Mouse (Mus musculus) liver (tissue): ENCODE measurements around the gene Btg2.
A peak's percentile ranks its signal among the peaks of the same experiment; 100 is the strongest.

Experiments
- DNase-seq: peaks from one replicate; pipeline ENCODE4 v3.0.0-alpha.2; 2020; ENCODE audit warnings: mixed read lengths

The Btg2 gene

DNA sequence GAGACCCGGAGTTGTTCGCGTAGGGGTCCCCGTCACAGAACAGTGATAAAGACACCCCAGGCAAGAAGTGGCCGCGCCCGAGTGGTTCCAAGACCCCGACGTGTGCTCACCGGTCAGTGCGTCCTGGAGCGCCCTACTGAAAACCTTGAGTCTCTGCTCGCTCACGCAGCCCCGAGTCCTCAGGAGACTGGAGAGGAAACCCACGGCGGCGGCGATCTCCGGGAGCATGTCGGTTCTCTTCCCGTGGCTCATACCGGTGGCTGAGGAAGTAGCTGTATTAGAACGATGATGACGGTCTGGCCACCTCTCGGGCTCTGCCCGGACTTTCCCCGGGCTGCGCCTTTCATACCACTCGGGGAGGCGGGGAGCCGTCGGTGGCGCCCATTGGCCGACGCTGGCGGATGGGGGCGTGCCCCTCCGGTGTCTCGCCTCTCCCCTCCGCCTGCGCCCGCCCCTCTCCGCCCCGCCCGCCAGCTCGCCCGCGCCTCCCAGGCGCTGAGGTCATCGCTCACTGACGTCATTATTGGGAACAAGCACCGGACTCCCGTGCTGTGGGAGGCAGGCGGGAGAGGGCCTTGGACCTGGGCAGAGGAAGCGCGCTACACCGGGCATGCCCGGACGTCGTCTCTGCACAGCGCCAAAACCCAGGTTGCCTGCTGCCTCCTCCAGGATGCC is at the start of gene Btg2:
Btg2 (minus strand) TSS at position 319 of the 675 bp plus-strand sequence.
- DNase-seq, result peak; percentile 99

- peak; percentile 63 for DNase-seq
These were observed 43.3 kb upstream of the Btg2 start for GRCm38 (mm10) chr1:134122195-134122594.

DNA sequence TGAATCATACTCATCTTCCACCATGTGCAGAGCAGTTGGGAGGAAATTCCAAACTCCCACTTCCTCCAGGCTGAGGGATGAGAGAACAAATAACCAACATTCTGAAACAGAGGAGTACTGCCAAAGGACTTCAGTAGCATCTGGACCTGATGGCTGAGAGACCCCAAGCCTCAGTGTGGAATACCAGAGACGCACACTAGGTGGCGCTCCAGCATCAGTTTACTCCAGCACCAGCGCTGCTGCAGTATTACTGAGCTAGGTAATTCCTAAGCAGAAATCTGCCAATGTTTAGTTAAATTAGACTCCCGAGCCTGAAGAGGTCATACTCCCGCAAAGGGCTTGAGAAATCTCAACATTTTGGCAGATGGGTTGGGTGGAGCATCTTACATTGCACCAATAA is 41.3 kb upstream of the Btg2 start:
- DNase-seq, result peak; percentile 82

- no peak for DNase-seq
These were observed 38.2 kb upstream of the Btg2 start for GRCm38 (mm10) chr1:134117110-134117509.

DNA sequence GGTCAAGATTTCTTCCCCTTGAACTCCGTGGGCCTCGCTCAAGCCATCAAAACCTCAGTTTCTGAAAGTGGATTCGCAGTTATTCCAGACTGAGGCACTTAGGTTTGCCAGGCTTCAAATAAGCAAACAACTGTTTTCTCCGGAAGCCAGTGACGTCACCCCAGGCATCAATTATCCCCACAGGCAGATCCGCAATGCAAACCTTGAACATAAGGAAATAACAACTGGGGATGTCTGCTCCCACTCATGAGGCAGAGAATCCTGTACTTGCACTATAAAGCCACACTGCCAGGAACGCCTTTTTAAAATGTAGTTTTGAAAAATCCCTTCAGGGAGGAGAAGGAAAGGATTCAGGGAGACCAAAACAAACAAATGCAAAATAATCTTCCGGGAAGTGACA is 36.5 kb upstream of the Btg2 start:
- DNase-seq, result no peak

DNA sequence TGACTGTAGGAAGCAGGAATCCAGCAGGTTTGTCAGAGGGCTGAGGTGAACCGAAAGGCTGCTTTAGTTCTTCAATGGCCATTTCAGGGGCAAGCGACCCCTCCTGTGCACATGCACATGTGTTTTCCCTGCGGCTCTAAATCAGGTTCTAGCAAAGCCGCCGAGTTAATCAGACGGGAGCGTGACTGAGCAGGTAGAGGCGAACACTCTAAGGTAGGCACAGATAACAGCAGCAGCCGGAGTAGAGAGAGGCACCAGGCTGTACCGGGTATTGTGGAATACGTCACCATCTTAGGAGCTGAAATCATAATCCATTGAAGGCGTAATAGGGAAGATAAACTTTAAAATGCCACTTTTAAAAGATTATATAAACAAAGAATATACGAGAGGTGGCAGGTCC is 35.8 kb upstream of the Btg2 start:
- no peak for DNase-seq

DNA sequence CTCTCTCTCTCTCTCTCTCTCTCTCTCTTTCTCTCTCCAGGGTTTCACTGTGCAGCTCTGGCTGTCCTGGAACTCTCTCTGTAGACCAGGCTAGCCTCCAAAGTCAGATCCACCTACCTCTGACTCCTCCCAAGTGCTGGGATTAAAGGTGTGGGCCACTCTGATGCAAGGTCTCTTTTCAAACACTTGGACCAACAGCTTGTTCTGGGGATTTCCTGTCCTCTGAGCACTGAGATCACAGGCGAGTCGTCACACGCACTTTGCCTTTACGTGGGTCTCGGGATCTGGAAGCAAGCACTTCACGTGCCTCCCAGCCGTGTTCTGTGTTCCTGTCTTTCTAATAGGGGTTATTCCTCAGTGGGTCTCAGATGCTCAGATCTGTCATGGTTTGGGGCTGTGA is 35.1 kb upstream of the Btg2 start:
- DNase-seq, result no peak

GRCm38 (mm10) chr1:134113560-134113959 is 34.6 kb upstream of the Btg2 start:
- no peak for DNase-seq

GRCm38 (mm10) chr1:134110979-134111378 is 32.1 kb upstream of the Btg2 start, which contains the start of gene Chit1:
TSS of gene Chit1 (plus strand) at chr1:134111242.
- DNase-seq, result peak; percentile 67

DNA sequence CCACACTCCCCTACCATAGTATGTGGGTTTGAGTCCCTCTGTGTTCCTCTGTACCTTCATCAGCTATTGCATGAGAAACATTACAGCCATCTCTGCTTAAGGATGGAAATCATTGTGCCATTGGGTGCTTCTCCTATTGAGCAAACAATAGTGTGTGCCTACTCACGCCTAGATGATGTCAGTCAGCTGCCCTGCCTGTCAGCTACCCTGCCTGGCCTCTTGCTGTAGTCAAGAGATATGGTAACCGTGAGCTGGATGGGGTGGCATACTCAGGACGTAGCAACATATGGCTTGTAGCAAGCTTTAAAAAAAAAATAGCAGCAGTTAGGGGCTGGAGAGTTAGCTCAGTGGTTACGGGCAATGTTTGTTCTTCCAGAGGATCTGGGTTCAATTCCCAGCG is 31.5 kb upstream of the Btg2 start:
- DNase-seq, result peak; percentile 80

GRCm38 (mm10) chr1:134110015-134110414 is 31.1 kb upstream of the Btg2 start:
- no peak for DNase-seq

DNA sequence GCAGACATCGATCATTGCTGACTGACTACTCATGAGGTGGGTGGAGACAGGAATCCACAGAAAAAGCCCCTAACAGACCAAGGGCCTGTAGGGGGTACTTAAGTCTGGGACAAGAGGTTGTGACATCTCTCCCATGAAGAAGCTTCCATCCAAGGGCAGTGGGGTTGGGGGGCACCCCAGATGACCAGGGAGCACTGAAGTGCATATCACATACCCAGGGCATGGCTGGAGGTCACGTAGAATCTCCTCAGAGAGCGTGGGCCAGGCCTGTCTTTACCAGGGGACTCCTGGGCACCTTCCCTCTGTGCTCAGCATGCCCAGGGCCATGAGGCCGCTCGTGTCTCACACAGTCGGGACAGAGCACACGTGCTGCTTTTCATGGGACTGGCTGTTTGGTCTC is 28.9 kb upstream of the Btg2 start:
- DNase-seq, result no peak

DNA sequence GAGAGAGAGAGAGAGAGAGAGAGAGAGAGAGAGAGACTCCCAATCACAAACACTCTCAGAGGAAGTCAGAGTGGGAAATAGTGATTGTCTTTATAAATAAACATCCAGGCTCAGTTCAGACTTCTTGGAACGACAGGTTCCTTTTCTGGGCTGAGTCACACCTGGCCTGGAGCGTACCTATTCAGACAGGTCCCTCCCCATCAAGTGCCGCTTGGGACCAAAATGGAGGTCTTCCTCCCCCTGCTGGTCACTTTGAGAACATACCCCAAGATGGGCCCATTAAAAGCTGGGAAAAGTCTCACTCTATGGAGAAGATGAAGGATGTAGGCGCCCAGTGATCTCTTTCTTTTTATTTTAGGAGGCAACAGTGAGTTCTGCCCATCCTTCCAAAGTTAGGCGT is 27.8 kb upstream of the Btg2 start:
- peak; percentile 72 for DNase-seq

- no peak for DNase-seq
These were observed 27.0 kb upstream of the Btg2 start for GRCm38 (mm10) chr1:134105764-134106430.

- no peak for DNase-seq
These were observed 26.3 kb upstream of the Btg2 start for GRCm38 (mm10) chr1:134105043-134105763.

DNA sequence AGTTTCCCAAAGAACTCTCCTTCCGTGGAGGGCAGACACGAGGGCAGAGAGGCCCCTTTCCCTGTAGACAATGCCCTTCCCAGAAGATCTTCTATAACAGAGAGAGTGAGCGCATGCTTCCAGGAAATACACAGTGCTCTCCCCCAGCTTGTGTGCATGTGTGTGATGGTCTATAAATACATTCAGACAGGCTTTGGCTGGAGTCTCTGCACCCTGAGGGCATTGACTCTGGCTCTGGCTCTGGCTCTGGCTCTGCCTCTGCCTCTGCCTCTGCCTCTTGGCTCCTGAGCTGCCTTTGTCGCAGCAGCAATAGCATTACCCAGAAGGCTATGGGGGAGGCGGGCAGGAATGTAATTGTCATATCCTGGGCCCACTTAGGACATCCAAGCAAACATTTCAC is 24.9 kb upstream of the Btg2 start:
- DNase-seq, result no peak

- no peak for DNase-seq
These were observed 22.7 kb upstream of the Btg2 start for GRCm38 (mm10) chr1:134101593-134101992.

GRCm38 (mm10) chr1:134100928-134101327 is 22.0 kb upstream of the Btg2 start:
- DNase-seq, result no peak

GRCm38 (mm10) chr1:134100401-134100800 is 21.5 kb upstream of the Btg2 start:
- no peak for DNase-seq

GRCm38 (mm10) chr1:134099516-134100235 is 20.8 kb upstream of the Btg2 start:
- DNase-seq, result no peak

DNA sequence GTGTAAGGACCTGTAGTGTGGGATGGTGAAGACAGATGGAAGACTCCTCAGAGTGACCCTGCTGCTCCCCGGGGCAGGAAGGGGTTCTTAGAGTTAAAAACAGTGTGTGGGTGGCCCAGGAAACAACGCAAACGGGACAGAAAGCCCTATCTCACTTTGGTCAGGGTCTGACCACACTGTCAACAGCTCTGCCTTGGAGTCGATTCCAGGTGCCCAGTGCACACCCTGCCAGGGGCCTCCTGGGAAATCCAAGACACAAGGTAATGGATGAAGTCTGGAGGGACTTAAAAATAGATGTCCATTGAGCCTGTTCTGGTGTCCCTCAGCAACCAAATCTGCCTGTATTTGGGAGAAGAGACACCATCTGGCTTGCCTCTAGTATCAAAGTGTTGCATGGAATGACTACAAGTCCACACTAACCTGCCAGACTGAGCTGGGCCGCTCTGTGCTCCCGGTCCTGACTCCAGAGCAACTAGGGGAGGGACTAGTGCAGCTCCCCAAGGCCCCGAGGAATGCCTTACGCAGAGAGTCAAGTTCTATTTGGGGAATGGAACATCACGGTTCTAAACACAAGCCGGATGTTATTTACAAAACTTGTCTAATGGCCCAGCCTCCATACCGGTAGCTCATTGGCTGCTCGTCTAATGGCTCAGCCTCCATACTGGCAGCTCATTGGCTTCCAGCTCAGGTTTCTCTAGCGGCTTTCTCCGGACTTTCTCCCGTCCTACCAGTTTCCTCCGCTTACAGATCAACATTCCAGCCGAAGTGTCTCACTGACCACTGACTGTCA is 20.0 kb upstream of the Btg2 start:
- peak; percentile 90 for DNase-seq

- peak; percentile 60 for DNase-seq
These were observed 19.2 kb upstream of the Btg2 start for GRCm38 (mm10) chr1:134097956-134098725.
